ENCODE assay signal across 8 mouse cellular contexts in the genomic region with DNA sequence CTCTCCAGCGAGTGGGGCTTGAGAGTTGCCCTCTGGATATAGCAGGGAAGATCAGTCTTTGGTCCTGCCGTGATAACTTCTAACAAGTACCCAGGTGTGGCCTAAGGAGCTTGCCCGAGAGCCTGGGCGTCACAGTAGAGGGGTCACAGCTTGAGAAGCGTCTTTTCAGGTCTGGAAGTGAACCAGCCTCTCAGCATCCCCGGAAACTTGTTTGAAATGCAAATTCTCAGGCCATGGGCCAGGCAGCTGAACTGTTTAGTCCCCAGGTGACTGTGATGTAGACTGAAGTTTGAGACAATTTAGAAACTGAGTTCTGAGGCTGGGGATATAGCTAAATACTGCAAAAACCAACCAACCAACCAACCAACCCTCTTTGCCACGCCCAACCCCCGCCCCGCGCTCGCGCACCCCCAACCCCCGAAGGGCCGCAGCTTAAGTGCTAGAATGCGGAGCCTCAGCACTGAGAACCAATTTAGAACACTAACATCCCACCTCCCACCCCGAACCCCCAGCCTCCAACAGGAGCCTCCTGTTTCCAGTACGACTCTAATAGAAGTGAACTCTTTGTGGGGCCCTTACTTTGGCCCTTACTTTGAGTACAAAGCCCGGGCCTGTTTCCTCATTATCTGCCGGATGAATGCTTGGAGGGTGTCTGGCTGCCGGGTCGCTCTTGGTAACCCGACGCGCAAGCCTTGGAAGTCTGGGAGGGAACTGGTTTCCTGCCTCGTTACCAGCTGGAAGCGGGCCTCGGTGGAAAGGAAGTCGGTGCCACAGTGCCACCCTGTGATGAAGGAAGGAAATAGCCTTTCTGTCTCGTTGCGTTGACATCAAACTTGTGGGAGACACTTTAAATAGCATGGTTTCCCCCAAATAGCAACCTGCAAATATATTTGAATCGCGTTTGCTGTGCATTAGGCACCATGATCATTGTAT.
DNase-seq lines count a peak whose midpoint lies in the region; ATAC-seq lines count a peak whose summit lies in the region.

No protein-coding gene starts in this region.

- peak; percentile 96 for DNase-seq in R1 (ENCODE audit: low read depth, low spot score)
- peak; percentile 69 for DNase-seq in cerebellum, adult 9-11 months
- DNase-seq in frontal cortex, postnatal 25 days (ENCODE audit: low spot score in 2 of 2), result peak; percentile 55 to 77
- DNase-seq in layer of hippocampus, postnatal 14 days (ENCODE audit: low spot score in 2 of 2), result peak; percentile 83 to 89
- DNase-seq in lung, postnatal 10 days, result peak; percentile 93
- peak; percentile 28 for DNase-seq in retina, adult 2 months (ENCODE audit: low read depth, low spot score)
- DNase-seq in urinary bladder, adult 18-20 months (ENCODE audit: low spot score in 2 of 2), result peak; percentile 60 to 71

- 4% methylated on average over 32 of the region's 32 CpGs for WGBS in hindbrain, embryonic 13.5 days

- 0 out of 2 replicates have a peak overlapping the region, but pooled peaks have one; percentile 61 for H3K9ac ChIP-seq in hindbrain, embryonic 13.5 days

- H3K4me1 ChIP-seq in hindbrain, embryonic 13.5 days (replicated peaks), result peaks cover 5% of the 10 kb centered on the region; the same call in 1 of the 2 replicates

- H3K27ac ChIP-seq in hindbrain, embryonic 13.5 days, result peak overlapping the region; percentile 19; the same call in 1 of the 2 replicates

- peak overlapping the region; percentile 31 for H3K4me3 ChIP-seq in hindbrain, embryonic 13.5 days

- no peaks in the 10 kb centered on the region for H3K9me3 ChIP-seq in hindbrain, embryonic 13.5 days

- H3K36me3 ChIP-seq in hindbrain, embryonic 13.5 days, result no peaks in the 10 kb centered on the region

- H3K4me2 ChIP-seq in hindbrain, embryonic 13.5 days, result peak overlapping the region; percentile 60

- ATAC-seq in hindbrain, embryonic 13.5 days (ENCODE audit: low FRiP score), result peak; percentile 90

- H3K27me3 ChIP-seq in hindbrain, embryonic 13.5 days, result no peaks in the 10 kb centered on the region

Comparison
In these comparisons a context has a peak if more than half of its experiments do, and no peak if none do; other contexts are left out.
1. Peak in every context shown above with its lines: DNase-seq, ATAC-seq, H3K4me3 ChIP-seq and H3K27ac ChIP-seq.
2. DNase-seq: peak in every context shown above with its lines; median percentile 96 in R1; 93 in lung, postnatal 10 days; 86 in layer of hippocampus, postnatal 14 days; 69 in cerebellum, adult 9-11 months; 66 in frontal cortex, postnatal 25 days; 66 in urinary bladder, adult 18-20 months; 28 in retina, adult 2 months.